Mouse (Mus musculus): Measurements from ENCODE around the gene Zfp523. TPM values are rescaled to one million over a fixed set of nuclear protein-coding genes. Genes with fewer than 3 reads are reported as not detected.

The Zfp523 gene
- polyA plus RNA-seq, 1 experiment from 2014 or later = 43.0 TPM

DNA sequence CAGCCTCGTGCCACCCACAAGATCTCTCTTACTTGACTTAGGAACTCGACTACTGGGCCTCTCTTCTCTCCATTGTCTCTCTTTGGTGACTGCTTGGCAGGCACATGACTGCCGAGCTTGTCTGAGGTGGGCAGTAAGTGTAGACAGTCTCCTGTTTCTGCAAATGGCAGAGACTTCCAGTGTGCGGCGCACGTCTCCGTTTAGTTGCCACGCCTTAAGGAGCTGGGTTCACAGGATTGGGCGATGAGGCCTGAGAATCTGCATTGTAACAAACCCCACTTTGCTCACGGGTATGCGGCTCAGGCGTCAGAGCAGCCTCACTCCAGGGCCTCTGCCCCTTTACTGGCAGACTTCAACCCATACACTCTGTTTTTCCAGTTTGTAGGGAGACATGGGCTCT lies 26.5 kb upstream of the Zfp523 start:
- 72% methylated on average over 12 of the region's 12 CpGs for WGBS
- Histone ChIP-seq H3K4me2 (ENCODE audit: low read length) (no peak overlapping the region), H3K9ac (ENCODE audit: low read depth, low read length) (no peak overlapping the region), H3K4me3 (ENCODE audit: low read length) (no peak overlapping the region), H3K9me3 (ENCODE audit: control insufficient read depth, low read length) (no peaks in the 10 kb centered on the region), H3K36me3 (ENCODE audit: control insufficient read depth, insufficient read depth, low read length) (no peaks in the 10 kb centered on the region), H3K4me1 (ENCODE audit: control insufficient read depth, insufficient read depth, low read depth, low read length) (peaks cover 9% of the 10 kb centered on the region), H3K27me3 (replicated peaks; ENCODE audit: control insufficient read depth, insufficient read depth, low read length) (no peaks in the 10 kb centered on the region), H3K27ac (ENCODE audit: low read depth, low read length) (no peak overlapping the region)
- no peak for ATAC-seq

GRCm38 (mm10) chr17:28153095-28153494 lies 23.8 kb upstream of the Zfp523 start:
- WGBS = 88% methylated on average over 6 of the region's 6 CpGs
- Histone ChIP-seq H3K27me3 (replicated peaks; ENCODE audit: control insufficient read depth, insufficient read depth, low read length) (no peaks in the 10 kb centered on the region), H3K4me3 (ENCODE audit: low read length) (no peak overlapping the region), H3K9me3 (ENCODE audit: control insufficient read depth, low read length) (no peaks in the 10 kb centered on the region), H3K4me1 (ENCODE audit: control insufficient read depth, insufficient read depth, low read depth, low read length) (no peaks in the 10 kb centered on the region; the same call in 1 of the 2 replicates), H3K27ac (ENCODE audit: low read depth, low read length) (no peak overlapping the region), H3K9ac (ENCODE audit: low read depth, low read length) (no peak overlapping the region), H3K4me2 (ENCODE audit: low read length) (no peak overlapping the region), H3K36me3 (ENCODE audit: control insufficient read depth, insufficient read depth, low read length) (no peaks in the 10 kb centered on the region)
- ATAC-seq = no peak

DNA sequence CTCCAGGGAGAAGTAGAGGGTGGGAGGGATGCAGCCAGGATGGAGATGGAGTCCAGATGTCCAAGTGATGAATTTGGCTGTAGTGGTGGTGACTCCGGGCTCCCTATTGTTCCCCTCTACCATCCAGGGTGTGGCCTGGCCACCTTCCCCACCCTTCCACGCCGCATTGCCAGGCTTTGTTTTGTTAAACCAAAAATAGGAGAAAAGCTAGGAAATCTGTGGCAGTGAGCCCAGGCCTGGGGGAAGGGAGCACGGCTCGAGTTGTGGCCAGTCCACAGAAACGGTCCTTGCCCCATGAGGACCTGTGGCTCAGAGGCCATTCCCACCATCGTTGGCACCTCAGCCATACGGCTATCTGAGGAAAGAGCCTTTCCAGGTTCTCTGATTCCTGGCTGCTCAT lies 22.0 kb upstream of the Zfp523 start:
- ATAC-seq = no peak
- Histone ChIP-seq H3K36me3 (ENCODE audit: control insufficient read depth, insufficient read depth, low read length) (no peaks in the 10 kb centered on the region), H3K9me3 (ENCODE audit: control insufficient read depth, low read length) (no peaks in the 10 kb centered on the region), H3K27me3 (replicated peaks; ENCODE audit: control insufficient read depth, insufficient read depth, low read length) (no peaks in the 10 kb centered on the region), H3K9ac (ENCODE audit: low read depth, low read length) (no peak overlapping the region), H3K4me2 (ENCODE audit: low read length) (no peak overlapping the region), H3K4me3 (ENCODE audit: low read length) (no peak overlapping the region), H3K4me1 (ENCODE audit: control insufficient read depth, insufficient read depth, low read depth, low read length) (no peaks in the 10 kb centered on the region; the same call in 1 of the 2 replicates), H3K27ac (ENCODE audit: low read depth, low read length) (no peak overlapping the region)
- 85% methylated on average over 8 of the region's 8 CpGs for WGBS

GRCm38 (mm10) chr17:28160361-28160760 lies 16.6 kb upstream of the Zfp523 start:
- Histone ChIP-seq H3K4me1 (ENCODE audit: control insufficient read depth, insufficient read depth, low read depth, low read length) (peaks cover 9% of the 10 kb centered on the region), H3K4me2 (ENCODE audit: low read length) (no peak overlapping the region), H3K9me3 (ENCODE audit: control insufficient read depth, low read length) (no peaks in the 10 kb centered on the region), H3K9ac (ENCODE audit: low read depth, low read length) (0 out of 2 replicates have a peak overlapping the region, but pooled peaks have one; percentile 18), H3K4me3 (ENCODE audit: low read length) (no peak overlapping the region), H3K27me3 (replicated peaks; ENCODE audit: control insufficient read depth, insufficient read depth, low read length) (no peaks in the 10 kb centered on the region), H3K36me3 (ENCODE audit: control insufficient read depth, insufficient read depth, low read length) (no peaks in the 10 kb centered on the region), H3K27ac (ENCODE audit: low read depth, low read length) (no peak overlapping the region)
- no peak for ATAC-seq
- 37% methylated on average over 10 of the region's 10 CpGs for WGBS

DNA sequence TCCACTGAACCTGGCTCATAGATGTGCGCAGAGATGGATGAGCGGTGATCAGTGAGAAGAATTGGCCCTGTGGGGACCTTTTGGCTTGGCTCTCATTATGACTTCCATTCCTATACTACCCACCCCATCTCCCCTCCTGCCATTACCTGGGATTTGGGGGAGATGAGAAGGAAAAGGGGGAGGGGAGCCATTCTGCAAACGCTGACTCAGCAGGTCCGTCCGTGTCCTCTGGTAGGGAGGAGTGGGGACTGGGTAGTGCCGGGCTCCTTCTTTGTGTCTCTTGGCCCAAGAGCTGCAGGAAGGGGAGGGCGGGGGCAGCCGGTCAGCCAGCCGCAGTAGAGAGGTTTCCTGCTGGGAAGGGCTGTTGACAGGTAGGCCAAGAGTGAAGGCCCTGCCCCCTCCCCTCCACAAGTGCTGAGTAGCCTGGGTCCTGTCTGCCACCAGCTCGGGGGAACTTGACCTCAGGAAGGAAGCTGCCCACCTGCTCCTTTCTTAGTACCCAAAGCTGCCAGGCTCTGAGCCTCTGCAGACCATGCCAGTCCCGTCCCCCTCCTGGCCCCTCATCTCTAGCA lies 15.5 kb upstream of the Zfp523 start:
- no peak overlapping the region for H3K9ac ChIP-seq (ENCODE audit: low read depth, low read length)
- no peaks in the 10 kb centered on the region for H3K36me3 ChIP-seq (ENCODE audit: control insufficient read depth, insufficient read depth, low read length)
- no peak overlapping the region for H3K4me2 ChIP-seq (ENCODE audit: low read length)
- WGBS = 31% methylated on average over 9 of the region's 11 CpGs
- no peak for ATAC-seq
- no peak overlapping the region for H3K27ac ChIP-seq (ENCODE audit: low read depth, low read length)
- no peak overlapping the region for H3K4me3 ChIP-seq (ENCODE audit: low read length)
- no peaks in the 10 kb centered on the region for H3K9me3 ChIP-seq (ENCODE audit: control insufficient read depth, low read length)
- no peaks in the 10 kb centered on the region for H3K27me3 ChIP-seq (replicated peaks; ENCODE audit: control insufficient read depth, insufficient read depth, low read length)
- peaks cover 9% of the 10 kb centered on the region for H3K4me1 ChIP-seq (ENCODE audit: control insufficient read depth, insufficient read depth, low read depth, low read length)

- no peak overlapping the region for H3K4me3 ChIP-seq (ENCODE audit: low read length)
- H3K4me1 ChIP-seq (ENCODE audit: control insufficient read depth, insufficient read depth, low read depth, low read length) = peaks cover 9% of the 10 kb centered on the region
- H3K9ac ChIP-seq (ENCODE audit: low read depth, low read length) = no peak overlapping the region
- no peak overlapping the region for H3K4me2 ChIP-seq (ENCODE audit: low read length)
- ATAC-seq = peak; percentile 57
- 0 out of 2 replicates have a peak, but pooled peaks cover 2% of the 10 kb centered on the region for H3K36me3 ChIP-seq (ENCODE audit: control insufficient read depth, insufficient read depth, low read length)
- 10% methylated on average over 6 of the region's 6 CpGs for WGBS
- H3K27me3 ChIP-seq (replicated peaks; ENCODE audit: control insufficient read depth, insufficient read depth, low read length) = no peaks in the 10 kb centered on the region
- no peaks in the 10 kb centered on the region for H3K9me3 ChIP-seq (ENCODE audit: control insufficient read depth, low read length)
- no peak overlapping the region for H3K27ac ChIP-seq (ENCODE audit: low read depth, low read length)
These were observed 13.3 kb upstream of the Zfp523 start for GRCm38 (mm10) chr17:28163666-28164065.

GRCm38 (mm10) chr17:28170460-28171305 lies 6.2 kb upstream of the Zfp523 start:
- H3K9me3 ChIP-seq (ENCODE audit: control insufficient read depth, low read length) = no peaks in the 10 kb centered on the region
- H3K36me3 ChIP-seq (ENCODE audit: control insufficient read depth, insufficient read depth, low read length) = 0 out of 2 replicates have a peak, but pooled peaks cover 2% of the 10 kb centered on the region
- no peak for ATAC-seq

GRCm38 (mm10) chr17:28172690-28173089 lies 4.2 kb upstream of the Zfp523 start:
- no peak overlapping the region for H3K27ac ChIP-seq (ENCODE audit: low read depth, low read length)
- H3K9ac ChIP-seq (ENCODE audit: low read depth, low read length) = no peak overlapping the region

More at GRCm38 (mm10) chr17:28170460-28171305, 6.2 kb upstream of the Zfp523 start:
- 75% methylated on average over 6 of the region's 6 CpGs for WGBS
- Histone ChIP-seq H3K9ac (ENCODE audit: low read depth, low read length) (no peak overlapping the region), H3K27me3 (replicated peaks; ENCODE audit: control insufficient read depth, insufficient read depth, low read length) (no peaks in the 10 kb centered on the region), H3K4me1 (ENCODE audit: control insufficient read depth, insufficient read depth, low read depth, low read length) (peaks cover 5% of the 10 kb centered on the region; the same call in 1 of the 2 replicates), H3K27ac (ENCODE audit: low read depth, low read length) (no peak overlapping the region), H3K4me2 (ENCODE audit: low read length) (no peak overlapping the region), H3K4me3 (ENCODE audit: low read length) (no peak overlapping the region)

DNA sequence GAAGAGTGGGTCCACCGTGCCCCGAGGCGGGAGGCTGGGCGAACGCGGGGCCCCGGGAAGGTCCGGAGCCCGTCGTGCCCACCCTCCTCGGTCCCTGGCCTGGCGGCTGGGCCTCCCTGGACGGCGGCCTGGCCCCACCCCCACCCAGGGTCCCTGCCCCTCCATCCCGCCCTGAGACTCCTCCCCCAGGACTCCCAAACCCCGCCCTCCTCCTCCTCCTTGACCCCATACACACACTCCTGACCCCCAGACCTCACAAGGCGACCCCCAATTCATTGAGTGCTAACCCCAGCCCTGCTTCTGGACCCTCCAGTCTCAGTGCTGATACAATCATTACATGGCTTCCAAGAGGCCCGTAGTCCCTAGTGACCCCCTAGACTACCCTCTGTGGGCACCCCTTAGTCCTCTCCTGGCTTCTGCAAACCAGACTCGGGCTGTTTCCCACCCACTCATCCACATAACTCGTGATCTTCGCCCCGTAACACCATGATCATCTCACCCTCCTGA lies 664 bp downstream of the Zfp523 start:
- H3K27ac ChIP-seq (ENCODE audit: low read depth, low read length) = peak overlapping the region; percentile 87
- peak overlapping the region; percentile 96 for H3K9ac ChIP-seq (ENCODE audit: low read depth, low read length)
- H3K9me3 ChIP-seq (ENCODE audit: control insufficient read depth, low read length) = no peaks in the 10 kb centered on the region
- H3K4me1 ChIP-seq (ENCODE audit: control insufficient read depth, insufficient read depth, low read depth, low read length) = peaks cover 28% of the 10 kb centered on the region
- WGBS = 6% methylated on average over 22 of the region's 22 CpGs
- peak; percentile 66 for ATAC-seq
- H3K36me3 ChIP-seq (ENCODE audit: control insufficient read depth, insufficient read depth, low read length) = no peaks in the 10 kb centered on the region
- H3K27me3 ChIP-seq (replicated peaks; ENCODE audit: control insufficient read depth, insufficient read depth, low read length) = no peaks in the 10 kb centered on the region
- peak overlapping the region; percentile 92 for H3K4me2 ChIP-seq (ENCODE audit: low read length)
- peak overlapping the region; percentile 83 for H3K4me3 ChIP-seq (ENCODE audit: low read length)

More at GRCm38 (mm10) chr17:28172690-28173089, 4.2 kb upstream of the Zfp523 start:
- Histone ChIP-seq H3K9me3 (ENCODE audit: control insufficient read depth, low read length) (no peaks in the 10 kb centered on the region), H3K36me3 (ENCODE audit: control insufficient read depth, insufficient read depth, low read length) (no peaks in the 10 kb centered on the region), H3K27me3 (replicated peaks; ENCODE audit: control insufficient read depth, insufficient read depth, low read length) (no peaks in the 10 kb centered on the region), H3K4me3 (ENCODE audit: low read length) (no peak overlapping the region), H3K4me2 (ENCODE audit: low read length) (no peak overlapping the region), H3K4me1 (ENCODE audit: control insufficient read depth, insufficient read depth, low read depth, low read length) (peaks cover 13% of the 10 kb centered on the region)
- 79% methylated on average over 9 of the region's 9 CpGs for WGBS
- no peak for ATAC-seq
